Mouse (Mus musculus) CD4-positive naive resting alpha-beta T cell, adult 76 days (primary cell): ENCODE measurements around the gene Smim10l1. TPM values are rescaled to one million over a fixed set of nuclear protein-coding genes. Genes with fewer than 3 reads are reported as not detected.

Experiments used
- total RNA-seq: library from RNA; stranded (reverse); gene quantifications from one replicate; pipeline ENCODE4 v1.2.4, GENCODE M21; 2023

Gene Smim10l1
- total RNA-seq, result 18.6 TPM

DNA sequence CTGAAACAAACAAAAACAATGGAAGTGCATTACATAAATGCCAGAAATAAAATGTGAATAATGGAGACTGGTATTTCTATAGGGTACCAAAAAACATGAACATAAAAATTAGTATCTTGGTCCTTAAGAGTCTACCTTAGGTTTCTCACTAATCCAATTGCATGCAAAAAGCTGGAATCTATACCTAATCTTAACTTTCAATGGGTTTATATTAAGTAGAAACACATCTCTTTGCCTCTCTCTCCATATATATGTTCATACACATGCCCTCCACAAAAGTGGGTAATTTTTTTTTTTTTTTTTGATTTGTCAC is at the start of gene Smim10l1:
Gene Smim10l1, plus strand, starts transcription at position 301 of the 313 bp plus-strand sequence.

DNA sequence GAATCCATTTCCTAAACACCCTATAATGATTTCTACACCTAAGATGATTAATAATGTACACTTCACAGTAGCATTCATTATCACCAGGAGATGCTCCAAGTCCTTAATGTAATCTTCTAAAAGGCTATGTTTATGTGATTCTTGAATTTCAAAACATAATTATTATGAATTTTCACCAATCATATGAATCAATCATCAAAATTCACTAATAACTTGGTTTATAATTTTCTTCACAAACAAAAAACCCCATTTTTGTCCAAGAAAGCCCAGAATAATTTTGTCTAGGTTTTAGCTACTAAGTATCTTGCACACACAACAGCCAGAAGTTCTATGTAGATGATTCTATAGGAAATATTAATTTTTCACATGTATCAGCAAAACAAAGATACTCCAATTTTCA is 49.0 kb upstream of the Smim10l1 start, which contains the start of gene Tas2r140:
Gene Tas2r140, minus strand, starts transcription at position 101 of the 400 bp plus-strand sequence.

Other genes with a start within 250 kb of the Smim10l1 start
- gene Tas2r116, start 249.5 kb upstream of the Smim10l1 start, total RNA-seq, result not detected
- gene Tas2r110, start 236.9 kb upstream of the Smim10l1 start, total RNA-seq, result not detected
- gene Tas2r113, start 211.9 kb upstream of the Smim10l1 start, total RNA-seq, result not detected
- gene Tas2r125, start 195.3 kb upstream of the Smim10l1 start, total RNA-seq, result not detected
- not detected for gene Tas2r129, start 153.8 kb upstream of the Smim10l1 start, total RNA-seq
- not detected for gene Tas2r131, start 147.0 kb upstream of the Smim10l1 start, total RNA-seq
- not detected for gene Tas2r109, start 123.9 kb upstream of the Smim10l1 start, total RNA-seq
- not detected for gene Tas2r103, start 67.8 kb upstream of the Smim10l1 start, total RNA-seq
- gene Tas2r140, start 49.1 kb upstream of the Smim10l1 start, total RNA-seq, result not detected
- gene 5530400C23Rik, start 187.3 kb downstream of the Smim10l1 start, total RNA-seq, result not detected